ENCODE assay signal across 1 mouse cellular context in the genomic region with DNA sequence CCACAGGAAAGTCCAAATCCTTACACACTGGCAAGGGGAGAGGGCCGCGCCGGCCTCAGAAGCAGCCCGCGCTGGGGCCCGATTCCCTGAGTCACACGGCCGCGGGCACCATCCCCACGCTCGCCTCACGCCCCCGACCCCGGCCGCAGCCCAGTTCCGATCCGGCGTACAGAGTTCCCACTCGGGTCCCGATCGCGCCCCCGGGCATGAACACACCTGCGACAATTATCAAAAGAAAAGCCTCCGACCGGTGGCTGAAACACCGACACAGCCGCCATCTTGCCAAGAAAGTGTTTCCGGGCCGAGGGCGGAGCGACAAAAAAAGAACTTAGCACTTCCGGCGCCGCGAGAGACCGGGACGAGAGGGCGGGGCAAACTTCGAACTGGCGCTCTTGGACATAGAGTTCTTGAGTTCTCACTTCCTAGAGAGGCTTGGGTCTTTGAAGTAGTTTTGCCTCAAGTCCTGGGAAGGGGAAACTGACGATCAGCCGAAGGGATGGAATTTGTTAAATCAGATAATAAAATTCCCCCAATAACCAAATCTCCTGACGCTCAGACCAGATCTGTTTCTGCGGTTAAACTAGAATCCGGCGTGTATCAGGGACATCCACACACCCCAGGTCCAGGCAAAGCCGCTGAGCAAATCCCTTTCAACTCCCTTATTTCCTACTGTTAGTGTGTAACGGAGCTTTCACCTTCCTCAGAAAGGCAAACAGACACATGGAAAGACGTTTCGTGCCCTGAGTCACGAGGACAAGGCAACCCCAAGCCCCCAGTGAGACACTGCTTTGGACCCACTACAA.
TF ChIP-seq lines count a peak whose summit lies in the region.

A gene (minus strand): TSS at position 463 of the 803 bp plus-strand sequence.

TF ChIP-seq in CH12.LX, 34 proteins besides CTCF, POLR2A, EP300 and RAD21 (continued from another document):
- TF ChIP-seq MXI1 (IDR thresholded peaks at IDR 0.05; ENCODE audit: low read depth, low read length) (no peak), UBTF (IDR thresholded peaks at IDR 0.05; ENCODE audit: low read depth, low read length) (no peak), ZNF384 (IDR thresholded peaks at IDR 0.05; ENCODE audit: low read depth, low read length) (peak; percentile 62), MAZ (IDR thresholded peaks at IDR 0.05; ENCODE audit: low read depth, low read length) (peak; percentile 60; the same call in 1 of the 2 replicates), USF1 (IDR thresholded peaks at IDR 0.05; ENCODE audit: low read depth, low read length) (no peak), NELFE (IDR thresholded peaks at IDR 0.05; ENCODE audit: low read depth, low read length) (peak; percentile 77), E2F4 (IDR thresholded peaks at IDR 0.05; ENCODE audit: insufficient replicate concordance, low read depth, low read length) (peak; percentile 69; the same call in 1 of the 2 replicates), ELF1 (IDR thresholded peaks at IDR 0.05; ENCODE audit: low read depth, low read length) (peak; percentile 77), ZMIZ1 (IDR thresholded peaks at IDR 0.05; ENCODE audit: low read depth, low read length) (peak; percentile 79; the same call in 1 of the 2 replicates), PAX5 (IDR thresholded peaks at IDR 0.05; ENCODE audit: low read length) (no peak), KAT2A (IDR thresholded peaks at IDR 0.05; ENCODE audit: insufficient replicate concordance, low read length) (peak; percentile 85; the same call in 1 of the 2 replicates), CHD2 (IDR thresholded peaks at IDR 0.05; ENCODE audit: low read length) (peak; percentile 84), GABPA (IDR thresholded peaks at IDR 0.05; ENCODE audit: insufficient replicate concordance, low read depth, low read length) (no peak), ZKSCAN1 (IDR thresholded peaks at IDR 0.05; ENCODE audit: borderline replicate concordance, low read depth, low read length) (no peak), TBP (conservative IDR thresholded peaks at IDR 0.05; ENCODE audit: low read depth, low read length) (peak; percentile 92), SIN3A (IDR thresholded peaks at IDR 0.05; ENCODE audit: low read length) (no peak), ZC3H11A (IDR thresholded peaks at IDR 0.05; ENCODE audit: low read depth, low read length) (no peak), MAFK (IDR thresholded peaks at IDR 0.05; ENCODE audit: insufficient replicate concordance, low read length) (no peak), MAX (IDR thresholded peaks at IDR 0.05; ENCODE audit: low read length) (no peak), IRF4 (IDR thresholded peaks at IDR 0.05; ENCODE audit: low read depth, low read length) (no peak), MYC (IDR thresholded peaks at IDR 0.05; ENCODE audit: low read depth, low read length) (0 out of 2 replicates have a peak, but pooled peaks have one; percentile 24), BHLHE40 (IDR thresholded peaks at IDR 0.05; ENCODE audit: low read depth, low read length) (no peak)
